Mouse (Mus musculus) cerebellum, postnatal 4 days (tissue): ENCODE data around the gene Oprl1.

Experiments
- DNase-seq, 2 experiments: peaks; one replicate each; pipeline ENCODE4 v3.0.0; 2022; ENCODE audit warnings: low spot score in 2 of 2, mixed read lengths in 1 of 2

The Oprl1 gene

GRCm38 (mm10) chr2:181692304-181692703, 22.5 kb upstream of the Oprl1 start:
- no peak for DNase-seq

GRCm38 (mm10) chr2:181693339-181694280, 21.2 kb upstream of the Oprl1 start, which contains the start of gene Rgs19:
Gene Rgs19, minus strand, starts transcription at chr2:181693977.
- DNase-seq: peak; percentile 48 to 72

GRCm38 (mm10) chr2:181694581-181694980, 20.2 kb upstream of the Oprl1 start:
- DNase-seq: no peak

- DNase-seq: no peak
These were observed 19.0 kb upstream of the Oprl1 start for GRCm38 (mm10) chr2:181695776-181696175.

GRCm38 (mm10) chr2:181696801-181697420, 17.9 kb upstream of the Oprl1 start:
- no peak for DNase-seq

- no peak for DNase-seq
These were observed 16.6 kb upstream of the Oprl1 start, which contains the start of gene Lkaaear1 for GRCm38 (mm10) chr2:181698241-181698640. Gene Lkaaear1, minus strand, starts transcription at chr2:181698442.

GRCm38 (mm10) chr2:181706668-181707067, 8.1 kb upstream of the Oprl1 start:
- DNase-seq: no peak

- no peak for DNase-seq
These were observed 1.1 kb upstream of the Oprl1 start for GRCm38 (mm10) chr2:181713749-181714148.

- no peak for DNase-seq
These were observed 566 bp downstream of the Oprl1 start for GRCm38 (mm10) chr2:181715382-181715781.

GRCm38 (mm10) chr2:181716991-181717390, 2.2 kb downstream of the Oprl1 start:
- DNase-seq: no peak

- DNase-seq: no peak
These were observed 5.2 kb downstream of the Oprl1 start for GRCm38 (mm10) chr2:181720061-181720460.

- DNase-seq: no peak
These were observed 6.4 kb downstream of the Oprl1 start for GRCm38 (mm10) chr2:181721200-181721599.

GRCm38 (mm10) chr2:181722213-181722612, 7.4 kb downstream of the Oprl1 start:
- DNase-seq: peak in 1 of 2 experiments; percentile 54

GRCm38 (mm10) chr2:181727659-181728262, 12.9 kb downstream of the Oprl1 start:
- no peak for DNase-seq

GRCm38 (mm10) chr2:181730051-181730450, 15.2 kb downstream of the Oprl1 start:
- no peak for DNase-seq

- DNase-seq: no peak
These were observed 37.8 kb downstream of the Oprl1 start for GRCm38 (mm10) chr2:181752626-181753025.

- DNase-seq: no peak
These were observed 43.4 kb downstream of the Oprl1 start for GRCm38 (mm10) chr2:181758147-181758725.

GRCm38 (mm10) chr2:181759041-181759440, 44.2 kb downstream of the Oprl1 start:
- peak in 1 of 2 experiments; percentile 67 for DNase-seq

GRCm38 (mm10) chr2:181763006-181763830, 48.4 kb downstream of the Oprl1 start, which contains the start of gene Myt1:
Gene Myt1, plus strand, starts transcription at chr2:181763332.
- DNase-seq: peak in 1 of 2 experiments; percentile 17

- peak in 1 of 2 experiments; percentile 11 for DNase-seq
These were observed 49.2 kb downstream of the Oprl1 start for GRCm38 (mm10) chr2:181763886-181764527.
